In the genomic region with DNA sequence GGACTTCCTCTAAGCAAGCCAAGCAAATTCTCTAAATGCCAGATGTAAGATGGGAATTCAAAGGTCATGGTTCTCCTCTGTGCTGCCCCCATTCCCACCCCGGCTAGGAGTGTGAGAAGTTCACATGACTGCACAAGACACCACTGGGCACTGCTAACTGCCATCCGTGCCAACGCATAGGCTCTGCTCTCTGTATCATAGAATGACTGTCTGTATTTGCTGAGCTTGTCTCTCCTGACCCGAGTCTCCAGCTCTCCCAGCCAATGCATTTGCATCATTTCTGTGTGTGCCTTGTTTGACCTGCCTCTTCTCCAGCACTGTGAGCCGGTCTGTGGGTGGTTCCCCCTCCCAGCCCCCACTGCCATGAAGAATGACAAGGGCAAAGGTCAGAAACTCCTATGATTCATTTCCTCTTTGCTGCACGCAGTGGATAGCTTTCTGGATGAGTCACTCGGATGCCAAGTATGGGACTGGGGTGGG, we compare ENCODE assay signal across 8 mouse cellular contexts. TPM values are rescaled to one million over a fixed set of nuclear protein-coding genes. Genes with fewer than 3 reads are reported as not detected.
A peak's percentile ranks its signal among the peaks of the same experiment; 100 is the strongest.
DNase-seq lines count a peak whose midpoint lies in the region; ATAC-seq and TF ChIP-seq lines count a peak whose summit lies in the region.

No protein-coding gene starts in this region.

- H3K9me3 ChIP-seq in forebrain, embryonic 15.5 days = no peaks in the 10 kb centered on the region
- H3K9me3 ChIP-seq in forebrain, embryonic 16.5 days (ENCODE audit: control insufficient read depth, low read length) = no peaks in the 10 kb centered on the region
- H3K9me3 ChIP-seq in heart, embryonic 13.5 days = no peaks in the 10 kb centered on the region

- no peak overlapping the region for H3K4me3 ChIP-seq in forebrain, embryonic 15.5 days
- H3K4me3 ChIP-seq in forebrain, embryonic 16.5 days (replicated peaks; ENCODE audit: low read length) = no peak overlapping the region
- H3K4me3 ChIP-seq in heart, embryonic 13.5 days = no peak overlapping the region
- H3K4me3 ChIP-seq in myocyte = no peak overlapping the region

- no peaks in the 10 kb centered on the region for H3K36me3 ChIP-seq in forebrain, embryonic 15.5 days
- no peaks in the 10 kb centered on the region for H3K36me3 ChIP-seq in forebrain, embryonic 16.5 days (ENCODE audit: control insufficient read depth, insufficient read depth)
- no peaks in the 10 kb centered on the region for H3K36me3 ChIP-seq in heart, embryonic 13.5 days
- no peaks in the 10 kb centered on the region for H3K36me3 ChIP-seq in myocyte (ENCODE audit: control insufficient read depth, insufficient read depth)

- no peak overlapping the region for H3K27ac ChIP-seq in forebrain, embryonic 15.5 days (replicated peaks)
- H3K27ac ChIP-seq in forebrain, embryonic 16.5 days (ENCODE audit: low read length) = no peak overlapping the region
- peak overlapping the region; percentile 49 for H3K27ac ChIP-seq in heart, embryonic 13.5 days (replicated peaks)

- no peaks in the 10 kb centered on the region for H3K79me2 ChIP-seq in myocyte (ENCODE audit: control insufficient read depth, insufficient read depth)

- H3K4me2 ChIP-seq in forebrain, embryonic 15.5 days (replicated peaks) = no peak overlapping the region
- no peak overlapping the region for H3K4me2 ChIP-seq in forebrain, embryonic 16.5 days (ENCODE audit: low read length)
- no peak overlapping the region for H3K4me2 ChIP-seq in heart, embryonic 13.5 days
- peak overlapping the region; percentile 79 for H3K4me2 ChIP-seq in myocyte (ENCODE audit: low read depth)

- peak; percentile 70 for DNase-seq in adrenal gland, postnatal 14 days
- DNase-seq in kidney, postnatal 25 days = peak; percentile 66 to 80
- no peak for DNase-seq in cerebellum, adult 9-10 months
- no peak for DNase-seq in thymus, postnatal 10 days (ENCODE audit: low spot score in 2 of 2)

- 0 out of 2 replicates have a peak, but pooled peaks have one; percentile 23 for ATAC-seq in forebrain, embryonic 15.5 days (replicated peaks)
- ATAC-seq in forebrain, embryonic 16.5 days = no peak
- peak; percentile 25; the same call in 1 of the 2 replicates for ATAC-seq in heart, embryonic 13.5 days (ENCODE audit: extremely low read depth, insufficient number of reproducible peaks, low FRiP score, low TSS enrichment)

- no peak overlapping the region for H3ac ChIP-seq in myocyte (ENCODE audit: control insufficient read depth, insufficient read length)

- no peaks in the 10 kb centered on the region for H3K27me3 ChIP-seq in forebrain, embryonic 15.5 days
- H3K27me3 ChIP-seq in forebrain, embryonic 16.5 days (replicated peaks; ENCODE audit: control insufficient read depth, insufficient read depth, low read length) = no peaks in the 10 kb centered on the region
- H3K27me3 ChIP-seq in heart, embryonic 13.5 days (replicated peaks) = no peaks in the 10 kb centered on the region
- H3K27me3 ChIP-seq in myocyte (ENCODE audit: control insufficient read depth, insufficient read depth, insufficient read length) = no peaks in the 10 kb centered on the region

- no peak overlapping the region for H3K9ac ChIP-seq in forebrain, embryonic 15.5 days (replicated peaks)
- H3K9ac ChIP-seq in forebrain, embryonic 16.5 days (replicated peaks; ENCODE audit: low read depth, low read length) = no peak overlapping the region
- H3K9ac ChIP-seq in heart, embryonic 13.5 days = no peak overlapping the region

- peak; percentile 38 for TF ChIP-seq POLR2A in myocyte (IDR thresholded peaks at IDR 0.05; ENCODE audit: insufficient read length, low read depth)

- peaks cover 14% of the 10 kb centered on the region for H3K4me1 ChIP-seq in forebrain, embryonic 15.5 days
- H3K4me1 ChIP-seq in forebrain, embryonic 16.5 days (replicated peaks; ENCODE audit: control insufficient read depth, insufficient read depth, low read length) = peaks cover 6% of the 10 kb centered on the region
- peaks cover 43% of the 10 kb centered on the region for H3K4me1 ChIP-seq in heart, embryonic 13.5 days

- 63% methylated on average over 7 of the region's 7 CpGs for WGBS in forebrain, embryonic 15.5 days
- WGBS in forebrain, embryonic 16.5 days = 66% methylated on average over 7 of the region's 7 CpGs
- WGBS in heart, embryonic 13.5 days = 24% methylated on average over 7 of the region's 7 CpGs

TF ChIP-seq in myocyte, 11 proteins besides CTCF, POLR2A, EP300 and RAD21:
- TF ChIP-seq TCF12 (IDR thresholded peaks at IDR 0.05; ENCODE audit: insufficient read depth, poor library complexity, severe bottlenecking) = no peak
- peak in 1 of 3 experiments; percentile 12 for TF ChIP-seq MYOD1 (IDR thresholded peaks at IDR 0.05; ENCODE audit: control insufficient read depth in 1 of 3, insufficient read length in 2 of 3, low read depth in 2 of 3)
- peak; percentile 52 for TF ChIP-seq SRF (IDR thresholded peaks at IDR 0.05; ENCODE audit: control insufficient read depth, insufficient read length, low read depth)
- no peak for TF ChIP-seq USF1 (IDR thresholded peaks at IDR 0.05; ENCODE audit: low read depth)

RNA-seq across cellular contexts. Expression of gene Phlda1, which starts 37.7 kb away (rescaled TPM):
- 23.3 and 24.3 TPM in 2 replicates for polyA plus RNA-seq in forebrain, embryonic 15.5 days (2015; fragmentation: Nextera tagmentation; extraction: Ambion mirVana)
- polyA plus RNA-seq in forebrain, embryonic 16.5 days (2015; fragmentation: Nextera tagmentation; extraction: Ambion mirVana) = 24.4 and 25.3 TPM in 2 replicates
- 50.8 and 76.7 TPM in 2 replicates for total RNA-seq in adrenal gland, postnatal 14 days (2021)
- 23.9 and 24.8 TPM in 2 replicates for polyA plus RNA-seq in heart, embryonic 13.5 days (2015; fragmentation: Nextera tagmentation; extraction: Ambion mirVana)
- polyA plus RNA-seq in myocyte (2012; fragmentation: generic; extraction: Trizol) = 56.1 TPM

Comparison
In these comparisons a context has a peak if more than half of its experiments do, and no peak if none do; other contexts are left out.
1. DNase-seq: peak in adrenal gland, postnatal 14 days (single experiment) and kidney, postnatal 25 days (2 of 2); none in cerebellum, adult 9-10 months (single experiment) and thymus, postnatal 10 days (0 of 2).